Mouse (Mus musculus): ENCODE data around the gene Timm8a2. TPM values are rescaled to one million over a fixed set of nuclear protein-coding genes. Genes with fewer than 3 reads are reported as not detected.

Timm8a2 gene
- polyA plus RNA-seq, 1 experiment from 2014 or later = not detected

Other genes starting within 250 kb of the Timm8a2 start
- gene Dock9, start 236.8 kb upstream of the Timm8a2 start, polyA plus RNA-seq (2015; fragmentation: Nextera tagmentation; extraction: Ambion mirVana) = 15.7 and 18.4 TPM in 2 replicates
- 54.9 and 57.4 TPM in 2 replicates for gene Ubac2, start 156.1 kb upstream of the Timm8a2 start, polyA plus RNA-seq (2015; fragmentation: Nextera tagmentation; extraction: Ambion mirVana)
- 0.26 and 0.35 TPM in 2 replicates for gene Gpr18, start 118.9 kb upstream of the Timm8a2 start, polyA plus RNA-seq (2015; fragmentation: Nextera tagmentation; extraction: Ambion mirVana)
- 4.1 and 4.7 TPM in 2 replicates for gene Gpr183, start 69.5 kb upstream of the Timm8a2 start, polyA plus RNA-seq (2015; fragmentation: Nextera tagmentation; extraction: Ambion mirVana)
- 206 and 209 TPM in 2 replicates for gene Tm9sf2, start 72.4 kb downstream of the Timm8a2 start, polyA plus RNA-seq (2015; fragmentation: Nextera tagmentation; extraction: Ambion mirVana)
- 25.8 and 30.6 TPM in 2 replicates for gene Clybl, start 147.0 kb downstream of the Timm8a2 start, polyA plus RNA-seq (2015; fragmentation: Nextera tagmentation; extraction: Ambion mirVana)

All from stomach, embryonic 16.5 days (tissue).